Mouse (Mus musculus): ENCODE results near the gene Lhfpl3. TPM values are rescaled to one million over a fixed set of nuclear protein-coding genes. Genes with fewer than 3 reads are reported as not detected.

Gene Lhfpl3
- 0.36 TPM for polyA plus RNA-seq (2014; fragmentation: Illumina TruSeq; extraction: RNeasy Lipid Tissue Mini Kit (QIAGEN cat#74804); ENCODE audit: low read depth, low replicate concordance)

DNA sequence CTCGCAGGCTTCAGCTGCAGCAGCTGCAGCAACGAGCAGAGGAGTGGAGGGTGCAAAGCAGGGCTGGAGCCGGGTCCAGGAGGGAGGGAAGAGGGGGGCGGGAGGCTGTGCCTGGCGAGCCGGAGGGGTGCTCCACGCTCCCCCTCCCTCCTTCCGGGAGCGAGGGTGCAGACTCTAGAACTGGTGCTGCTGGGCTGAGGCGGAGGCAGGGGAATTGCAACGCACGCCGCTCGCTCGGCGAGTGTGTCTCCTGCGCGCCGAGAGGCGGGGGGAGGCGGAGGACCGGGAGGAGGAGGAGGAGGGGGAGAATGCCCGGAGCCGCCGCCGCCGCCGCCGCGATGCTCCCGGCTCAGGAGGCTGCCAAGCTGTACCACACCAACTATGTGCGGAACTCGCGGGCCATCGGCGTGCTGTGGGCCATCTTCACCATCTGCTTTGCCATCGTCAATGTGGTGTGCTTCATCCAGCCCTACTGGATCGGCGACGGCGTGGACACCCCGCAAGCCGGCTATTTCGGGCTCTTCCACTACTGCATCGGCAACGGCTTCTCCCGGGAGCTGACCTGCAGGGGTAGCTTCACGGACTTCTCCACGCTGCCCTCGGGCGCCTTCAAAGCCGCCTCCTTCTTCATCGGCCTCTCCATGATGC lies at the start of gene Lhfpl3:
Gene Lhfpl3, plus strand, starts transcription at position 175 of the 648 bp plus-strand sequence.

Other genes starting within 250 kb of the Lhfpl3 start
- 55.7 TPM for gene Orc5, start 195.6 kb upstream of the Lhfpl3 start, polyA plus RNA-seq (2014; fragmentation: Illumina TruSeq; extraction: RNeasy Lipid Tissue Mini Kit (QIAGEN cat#74804); ENCODE audit: low read depth, low replicate concordance)

Data from kidney, adult 10 weeks (tissue).